Mouse (Mus musculus) liver, embryonic 14.5 days (tissue): Measurements from ENCODE around the gene Slfn1.

Experiments used
- CTCF ChIP-seq: IDR thresholded peaks from 2 replicates; pipeline ENCODE4 v1.5.1; 2016; ENCODE audit warnings: antibody characterized with exemption, low read depth, control low read depth
- EP300 ChIP-seq: IDR thresholded peaks from 2 replicates; pipeline ENCODE4 v1.6.1; 2016; ENCODE audit warnings: antibody characterized with exemption, low read depth

DNA sequence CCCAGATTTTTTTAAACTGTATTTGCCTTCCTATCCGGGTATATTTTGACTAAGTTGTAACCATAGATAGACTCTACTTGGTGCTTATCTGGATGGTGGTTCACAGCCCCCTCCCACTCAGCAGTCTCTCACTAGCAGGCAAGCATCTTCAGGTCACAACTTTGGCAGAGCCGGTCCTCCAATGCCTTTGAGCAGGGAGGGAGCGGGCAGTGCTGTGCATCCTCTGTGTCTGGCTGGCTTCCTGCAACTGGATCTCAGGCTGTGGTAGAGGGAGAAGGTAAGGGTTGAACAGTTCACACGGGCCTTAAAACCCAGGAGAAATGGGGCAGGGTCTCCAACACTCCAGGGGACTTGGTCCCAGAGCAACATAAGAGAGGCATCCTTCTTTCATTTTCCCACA, 6.5 kb downstream of the Slfn1 start:
- TF ChIP-seq CTCF, result no peak
- no peak for TF ChIP-seq EP300
